Mouse (Mus musculus) G1E (cell line): ENCODE measurements at regions not wholly inside any gene's neighbourhood (a gene's known extent, or its start where the extent isn't known, plus 50 kb on each side); places are given as distances from the start of the nearest gene placed in this dataset.

Source experiments
- CTCF ChIP-seq: IDR thresholded peaks from 2 replicates; pipeline ENCODE4 v1.5.1; 2012; ENCODE audit warnings: low read depth, low read length, inconsistent platforms, mixed read lengths
- GATA1 ChIP-seq: IDR thresholded peaks from 2 replicates; pipeline ENCODE4 v1.6.1; 2012; ENCODE audit warnings: borderline replicate concordance, low read length, inconsistent platforms, mixed read lengths
- GATA2 ChIP-seq: IDR thresholded peaks from 2 replicates; pipeline ENCODE4 v1.6.1; 2012; ENCODE audit warnings: low read depth, low read length, inconsistent platforms, borderline replicate concordance

- TF ChIP-seq CTCF (no peak), GATA1 (no peak), GATA2 (no peak)
These were observed 475.3 kb downstream of the Dach1 start for GRCm38 (mm10) chr14:97694238-97694637.
